Mouse (Mus musculus) liver, adult (tissue): ENCODE data around the gene Bsdc1.

ENCODE experiments used
- GATA4 ChIP-seq: IDR thresholded peaks from 2 replicates; pipeline ENCODE4 v1.6.1; 2014; ENCODE audit warnings: mild to moderate bottlenecking, low read length; ENCODE audit not compliant: insufficient replicate concordance

Bsdc1 gene

DNA sequence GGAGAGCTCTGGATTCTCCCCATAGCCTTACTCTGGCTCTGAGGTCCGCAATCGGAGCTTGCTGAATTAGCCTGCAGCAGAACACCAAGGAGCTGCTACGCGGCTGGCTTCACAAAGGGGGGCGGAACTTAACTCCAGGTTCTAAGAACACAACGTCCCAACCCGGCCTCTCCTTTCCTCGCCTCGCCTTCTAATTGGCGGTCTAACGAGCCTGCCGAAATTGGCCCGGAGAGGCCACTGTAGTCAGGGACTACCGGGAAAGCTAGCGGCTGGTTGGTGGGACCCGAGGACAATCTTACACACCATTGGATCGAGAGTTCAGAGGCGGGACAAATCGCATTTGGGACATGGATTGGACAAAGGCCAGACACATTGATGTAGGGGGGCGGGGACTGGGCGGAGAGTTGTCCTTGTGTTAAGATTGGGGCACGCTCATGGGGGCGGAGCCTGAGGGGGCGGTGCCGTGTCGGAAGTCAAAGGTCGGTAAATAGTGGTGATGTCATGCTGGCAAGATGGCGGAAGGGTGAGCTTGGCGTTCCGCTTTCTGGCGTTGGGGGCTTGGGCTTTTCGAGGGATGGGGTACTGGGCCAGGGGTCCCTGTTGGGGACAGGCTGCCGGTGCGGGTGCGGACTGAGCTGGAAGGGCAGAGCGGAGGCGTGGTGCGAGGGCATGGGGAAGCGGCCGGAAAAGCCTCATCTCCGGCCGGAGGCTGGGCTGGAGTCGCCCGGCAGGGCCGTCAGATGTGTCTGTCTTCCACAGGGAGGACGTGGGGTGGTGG is at the start of gene Bsdc1:
Gene Bsdc1 (plus strand): TSS at position 399 of the 778 bp plus-strand sequence.
- TF ChIP-seq GATA4: peak; percentile 39; the same call in 1 of the 2 replicates

GRCm38 (mm10) chr4:129415892-129416291 is 45.5 kb upstream of the Bsdc1 start:
- TF ChIP-seq GATA4: no peak

- no peak for TF ChIP-seq GATA4
Observed at GRCm38 (mm10) chr4:129416478-129416877, 44.9 kb upstream of the Bsdc1 start.

GRCm38 (mm10) chr4:129418321-129418720 is 43.1 kb upstream of the Bsdc1 start:
- no peak for TF ChIP-seq GATA4

DNA sequence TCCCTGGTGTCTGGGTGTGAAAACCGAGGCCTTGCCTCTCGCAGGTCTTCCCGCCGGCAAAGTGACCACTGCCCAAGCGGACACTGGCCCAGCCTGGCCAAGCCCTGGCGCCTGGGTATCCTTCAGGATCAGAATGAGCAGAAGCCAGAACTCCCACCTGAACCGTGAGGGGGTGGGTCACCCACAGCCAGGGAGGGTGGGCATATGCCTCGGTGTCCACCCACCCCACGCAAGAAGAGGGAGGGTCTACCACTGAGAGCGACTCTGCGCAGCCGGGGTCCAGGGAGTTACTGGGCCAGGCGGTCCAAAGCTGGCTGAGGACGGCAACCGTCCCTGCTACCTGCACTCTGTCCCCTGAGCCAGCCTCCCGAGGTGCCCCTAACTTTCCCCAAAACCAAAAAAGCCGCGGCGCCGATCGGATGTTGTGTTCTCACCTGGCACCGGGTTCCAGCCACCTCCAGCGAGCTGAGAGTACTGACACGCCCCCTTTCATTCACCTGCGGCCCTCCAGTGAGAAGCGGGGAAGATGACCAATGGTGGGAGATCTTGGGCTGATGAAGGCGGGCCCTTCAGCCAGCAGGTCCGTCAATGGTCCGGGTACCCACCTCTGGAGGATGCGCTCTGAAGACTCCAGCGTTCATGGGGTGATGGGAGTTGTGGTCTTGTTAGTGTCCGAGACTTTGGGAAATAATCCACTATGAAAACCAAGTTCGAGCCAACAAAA is 20.9 kb upstream of the Bsdc1 start, which contains the start of gene Zbtb8b:
Gene Zbtb8b (minus strand): TSS at position 514 of the 724 bp plus-strand sequence.
- no peak for TF ChIP-seq GATA4

DNA sequence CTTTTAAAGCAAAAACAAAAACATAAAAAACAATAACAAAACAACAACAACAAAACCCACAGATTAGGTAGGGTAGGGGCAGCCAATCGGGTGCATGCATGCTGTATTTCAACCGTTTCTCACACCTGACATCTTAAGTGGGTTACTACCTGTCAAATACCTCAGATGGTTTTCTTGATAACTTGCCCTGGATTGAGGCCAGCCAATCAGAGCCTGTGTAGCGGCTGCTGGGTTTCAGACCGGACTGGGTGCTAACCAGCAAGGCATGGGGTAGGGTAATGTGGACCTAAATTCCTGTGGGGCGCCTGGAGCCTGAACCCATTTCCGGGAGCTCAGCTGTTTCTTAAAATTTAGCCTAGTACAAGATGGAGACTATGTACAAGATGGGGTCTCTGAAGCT is 20.2 kb upstream of the Bsdc1 start:
- no peak for TF ChIP-seq GATA4

DNA sequence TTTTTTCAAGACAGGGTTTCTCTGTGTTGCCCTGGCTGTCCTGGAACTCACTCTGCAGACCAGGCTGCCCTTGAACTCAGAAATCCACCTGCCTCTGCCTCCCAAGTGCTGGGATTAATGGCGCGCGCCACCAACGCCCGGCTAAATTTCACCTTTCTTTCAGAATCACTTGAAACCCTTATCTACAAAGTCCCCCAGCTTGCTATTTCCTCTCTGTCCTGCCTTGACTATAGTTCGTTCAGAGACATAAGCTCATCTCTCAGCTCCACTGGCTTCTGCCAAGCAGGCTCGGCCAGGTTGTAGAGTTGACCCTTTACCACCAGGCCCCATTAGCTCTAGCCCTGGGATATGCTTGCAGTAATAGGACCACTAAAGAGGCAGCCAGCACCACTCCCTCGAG is 14.0 kb upstream of the Bsdc1 start:
- no peak for TF ChIP-seq GATA4

DNA sequence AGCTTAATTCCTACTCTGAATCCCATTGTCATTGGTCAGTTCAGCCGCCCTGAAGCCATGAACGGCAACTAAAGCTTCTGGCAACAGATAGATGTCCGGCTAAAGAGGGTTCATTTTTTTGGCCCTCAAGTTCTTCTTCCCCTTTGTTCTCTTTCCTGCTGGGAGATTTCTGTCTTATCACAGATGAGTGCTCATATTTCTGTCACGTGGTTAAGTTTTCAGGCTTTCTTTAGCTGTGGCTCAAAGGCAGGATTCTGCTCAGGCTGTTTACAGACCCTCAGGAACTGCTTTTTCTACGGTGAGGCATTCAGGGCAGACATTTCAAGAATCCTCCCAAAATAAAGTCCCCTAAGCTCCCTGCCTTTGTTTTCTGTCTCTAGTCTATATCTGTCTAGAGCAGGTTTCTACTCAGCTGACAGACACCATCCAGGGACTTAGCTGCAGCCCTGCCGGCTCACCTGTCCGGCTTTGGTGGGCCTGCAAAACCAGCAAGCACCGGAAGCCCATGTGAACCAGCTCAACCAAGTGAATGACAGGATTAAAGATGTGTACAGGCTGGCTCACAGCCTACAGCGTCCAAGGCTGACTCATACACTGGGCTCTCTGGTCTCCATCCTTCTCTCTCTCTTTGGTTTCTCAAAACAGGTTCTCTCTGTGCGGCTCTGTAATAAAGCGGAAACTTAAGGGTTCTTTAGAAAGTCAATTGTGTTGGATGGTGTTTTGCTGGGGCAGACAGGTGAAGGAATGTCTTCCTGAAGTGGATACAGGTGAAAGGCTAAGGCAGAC is 13.4 kb upstream of the Bsdc1 start:
- no peak for TF ChIP-seq GATA4

GRCm38 (mm10) chr4:129448713-129449112 is 12.7 kb upstream of the Bsdc1 start:
- TF ChIP-seq GATA4: no peak

DNA sequence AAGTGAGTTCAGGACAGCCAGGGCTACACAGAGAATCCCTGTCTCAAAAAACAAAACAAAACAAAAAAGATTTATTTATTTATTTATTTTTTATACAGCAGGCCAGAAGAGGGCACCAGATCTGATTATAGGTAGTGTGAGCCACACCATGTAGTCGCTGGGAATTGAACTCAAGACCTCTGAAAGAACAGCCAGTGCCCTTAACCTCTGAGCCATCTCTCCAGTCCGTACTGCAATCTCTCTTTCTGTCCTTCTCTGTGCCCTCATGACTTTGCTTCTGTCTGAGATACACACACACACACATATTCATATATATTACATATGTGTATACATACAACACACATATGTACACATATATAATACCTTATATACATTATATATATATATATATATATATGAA is 10.5 kb upstream of the Bsdc1 start:
- no peak for TF ChIP-seq GATA4

DNA sequence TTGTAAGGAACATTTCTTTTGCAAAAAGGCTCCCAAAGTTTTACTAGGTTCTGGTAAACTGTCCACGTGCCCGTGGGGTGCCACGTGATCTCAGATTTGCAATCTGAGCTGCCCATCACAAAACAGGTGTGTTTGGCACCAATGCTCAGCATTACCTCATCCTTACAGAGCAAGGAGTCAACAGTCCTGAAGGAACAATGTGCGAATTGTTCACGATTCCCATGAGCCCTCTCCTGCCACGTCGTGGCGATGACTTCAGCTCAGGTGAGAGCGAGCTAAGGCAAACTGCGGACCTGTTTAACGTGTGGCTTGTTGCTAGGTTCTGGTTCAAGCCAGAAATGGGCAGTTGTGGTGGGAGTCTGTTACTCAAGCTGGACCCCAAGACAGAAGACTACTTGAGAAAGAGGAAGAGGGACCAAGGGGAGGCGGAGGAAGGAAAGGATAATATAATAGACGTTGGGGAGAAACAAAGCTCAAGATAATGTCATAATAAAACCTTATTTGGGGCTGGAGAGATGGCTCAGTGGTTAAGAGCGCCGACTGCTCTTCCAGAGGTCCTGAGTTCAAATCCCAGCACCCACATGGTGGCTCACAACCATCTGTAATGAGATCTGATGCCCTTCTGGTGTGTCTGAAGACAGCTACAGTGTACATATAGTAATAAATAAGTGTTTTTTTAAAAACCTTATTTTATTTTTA is 9.8 kb upstream of the Bsdc1 start:
- no peak for TF ChIP-seq GATA4

- no peak for TF ChIP-seq GATA4
Observed at GRCm38 (mm10) chr4:129455265-129455664, 6.1 kb upstream of the Bsdc1 start.

- TF ChIP-seq GATA4: no peak
Observed at GRCm38 (mm10) chr4:129456126-129456525, 5.3 kb upstream of the Bsdc1 start.

DNA sequence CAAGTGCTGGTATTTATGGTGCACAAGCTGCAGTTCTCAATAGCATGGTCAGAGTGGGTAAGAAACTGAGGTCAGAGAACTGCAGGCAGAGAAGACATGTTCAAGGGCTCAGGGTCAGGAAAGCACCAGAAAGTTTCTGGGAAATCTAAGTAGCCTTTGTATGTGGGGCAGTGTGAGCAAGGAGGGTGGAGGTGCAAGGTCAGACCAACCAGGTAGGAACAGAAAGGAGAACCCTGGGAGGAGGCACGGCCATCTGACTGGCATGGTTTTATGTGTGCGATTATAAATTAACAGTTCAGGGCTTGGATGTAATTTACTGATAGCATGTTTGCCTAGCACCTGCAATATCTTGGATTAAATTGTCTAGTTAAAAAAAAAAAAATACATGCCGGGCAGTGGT is 1.7 kb upstream of the Bsdc1 start:
- TF ChIP-seq GATA4: no peak

DNA sequence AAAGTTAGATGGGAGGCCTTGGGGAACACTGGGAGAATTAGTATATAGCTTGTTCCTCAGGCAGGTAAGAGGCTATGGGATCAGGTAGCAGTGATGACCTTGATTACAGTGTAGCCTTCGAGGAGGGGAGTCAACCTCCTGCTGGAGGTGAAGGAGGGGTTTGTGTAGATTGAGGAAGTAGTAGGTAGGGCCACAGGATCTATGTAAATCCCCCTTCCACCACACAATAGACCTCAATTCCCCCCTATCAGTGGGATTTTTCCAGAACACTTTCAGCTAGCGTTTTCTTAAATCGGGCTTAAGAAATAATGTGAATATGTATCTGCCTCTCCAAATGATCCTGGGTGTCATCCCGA is 576 bp upstream of the Bsdc1 start:
- TF ChIP-seq GATA4: no peak
